Mouse (Mus musculus): ENCODE measurements around the gene Kif3c. TPM values are rescaled to one million over a fixed set of nuclear protein-coding genes. Genes with fewer than 3 reads are reported as not detected.

The Kif3c gene
- polyA plus RNA-seq, 1 experiment: 12.2 TPM

DNA sequence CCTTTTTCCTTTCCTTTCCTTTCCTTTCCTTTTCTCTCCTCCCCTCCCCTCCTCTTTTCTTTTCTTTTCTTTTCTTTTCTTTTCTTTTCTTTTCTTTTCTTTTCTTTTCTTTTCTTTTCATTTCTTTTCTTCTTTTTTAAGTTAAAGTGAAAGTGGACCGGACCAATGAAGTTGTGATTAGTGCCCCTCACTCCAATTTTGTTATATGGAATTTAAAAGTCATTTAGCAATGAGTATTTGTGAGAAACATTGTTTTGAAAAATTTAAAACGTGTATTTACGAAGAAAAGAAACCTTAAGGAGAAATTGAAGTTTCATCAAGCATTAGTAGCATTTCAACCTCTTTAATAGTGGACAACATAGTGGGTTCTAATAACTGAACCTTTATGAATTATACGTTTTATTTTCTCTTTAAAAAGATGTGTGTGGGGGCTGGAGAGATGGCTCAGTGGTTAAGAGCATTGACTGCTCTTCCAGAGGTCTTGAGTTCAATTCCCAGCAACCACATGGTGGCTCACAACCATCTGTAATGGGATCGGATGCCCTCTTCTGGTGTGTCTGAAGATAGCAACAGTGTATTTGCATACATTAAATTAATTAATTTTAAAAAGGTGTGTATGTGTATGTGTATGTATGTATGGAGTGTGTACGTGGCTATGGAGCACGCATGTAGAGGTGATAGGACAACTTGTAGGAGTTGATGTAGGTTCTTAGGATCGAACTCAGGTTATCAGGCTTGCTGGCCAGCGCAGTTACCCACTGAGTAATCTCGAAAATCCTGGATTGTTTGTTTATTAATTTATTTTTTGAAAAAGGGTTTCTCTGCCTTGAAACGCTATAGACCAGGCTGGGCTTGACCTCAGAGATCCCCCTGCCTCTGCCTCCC is 63.2 kb downstream of the Kif3c start:
- no peaks in the 10 kb centered on the region; the same call in 1 of the 2 replicates for H3K4me1 ChIP-seq (ENCODE audit: control insufficient read depth, insufficient read depth, low read length)
- H3K27ac ChIP-seq (ENCODE audit: insufficient read depth, low read length): no peak overlapping the region
- TF ChIP-seq CTCF (IDR thresholded peaks at IDR 0.05; ENCODE audit: borderline replicate concordance, insufficient read depth, low read length) (no peak), POLR2A (IDR thresholded peaks at IDR 0.05; ENCODE audit: low read depth, low read length) (no peak)
- H3K4me3 ChIP-seq (ENCODE audit: insufficient read depth, low read length): peak overlapping the region; percentile 91

DNA sequence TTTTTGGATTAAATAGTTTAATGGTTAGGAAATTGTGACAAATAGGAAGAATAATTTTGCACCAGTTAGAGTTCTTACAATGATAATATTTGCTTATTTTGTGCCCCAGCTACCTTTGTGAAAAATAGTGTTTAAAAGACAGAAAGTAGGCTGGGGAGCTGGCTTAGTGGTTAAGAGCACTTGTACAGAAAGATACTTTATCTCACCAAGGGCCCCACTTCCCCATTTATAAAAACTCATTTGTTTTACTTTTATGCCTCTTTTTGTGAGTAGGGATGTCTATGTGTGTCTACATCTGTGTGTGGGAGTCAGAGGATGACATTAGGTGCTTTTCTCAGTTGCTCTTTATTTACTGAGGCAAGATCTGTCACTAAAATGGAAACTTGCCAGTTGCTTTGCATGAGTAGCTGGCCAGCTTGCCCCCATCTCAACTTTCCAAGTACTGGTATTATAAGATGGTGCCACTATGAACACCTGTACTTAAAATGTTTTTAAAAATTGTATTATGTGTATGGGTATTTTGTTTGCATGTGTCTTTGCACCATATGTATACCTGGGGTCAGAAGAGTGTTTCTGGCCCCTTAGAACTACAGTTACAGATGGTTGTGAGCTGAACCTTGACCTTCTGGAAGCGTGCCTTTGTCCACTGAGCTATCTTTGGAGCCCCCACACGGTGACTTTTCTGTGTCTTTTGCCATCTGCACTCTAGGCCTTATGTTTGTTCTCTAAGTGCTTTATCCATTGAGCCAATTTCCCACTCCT is 64.9 kb downstream of the Kif3c start:
- TF ChIP-seq CTCF (IDR thresholded peaks at IDR 0.05; ENCODE audit: borderline replicate concordance, insufficient read depth, low read length): no peak
- TF ChIP-seq POLR2A (IDR thresholded peaks at IDR 0.05; ENCODE audit: low read depth, low read length): no peak
- no peaks in the 10 kb centered on the region; the same call in 1 of the 2 replicates for H3K4me1 ChIP-seq (ENCODE audit: control insufficient read depth, insufficient read depth, low read length)
- H3K27ac ChIP-seq (ENCODE audit: insufficient read depth, low read length): no peak overlapping the region
- H3K4me3 ChIP-seq (ENCODE audit: insufficient read depth, low read length): no peak overlapping the region

DNA sequence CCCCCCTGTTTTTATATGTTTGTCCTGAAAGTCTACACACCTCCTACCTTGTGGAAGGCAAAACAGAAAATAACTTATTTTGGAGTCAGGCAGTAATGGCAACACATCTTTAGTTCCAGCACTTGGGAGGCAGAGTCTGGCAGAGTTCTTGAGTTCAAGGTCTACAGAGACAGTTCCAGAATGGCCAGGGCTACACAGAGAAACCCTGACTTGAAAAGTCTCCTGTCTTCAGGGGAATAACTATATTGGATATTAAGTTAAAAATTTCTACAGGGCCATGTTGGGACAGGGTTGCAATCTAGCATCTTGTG is 65.5 kb downstream of the Kif3c start:
- Histone ChIP-seq H3K4me1 (ENCODE audit: control insufficient read depth, insufficient read depth, low read length) (no peaks in the 10 kb centered on the region), H3K27ac (ENCODE audit: insufficient read depth, low read length) (no peak overlapping the region), H3K4me3 (ENCODE audit: insufficient read depth, low read length) (no peak overlapping the region)
- TF ChIP-seq POLR2A (IDR thresholded peaks at IDR 0.05; ENCODE audit: low read depth, low read length): no peak
- no peak for TF ChIP-seq CTCF (IDR thresholded peaks at IDR 0.05; ENCODE audit: borderline replicate concordance, insufficient read depth, low read length)

DNA sequence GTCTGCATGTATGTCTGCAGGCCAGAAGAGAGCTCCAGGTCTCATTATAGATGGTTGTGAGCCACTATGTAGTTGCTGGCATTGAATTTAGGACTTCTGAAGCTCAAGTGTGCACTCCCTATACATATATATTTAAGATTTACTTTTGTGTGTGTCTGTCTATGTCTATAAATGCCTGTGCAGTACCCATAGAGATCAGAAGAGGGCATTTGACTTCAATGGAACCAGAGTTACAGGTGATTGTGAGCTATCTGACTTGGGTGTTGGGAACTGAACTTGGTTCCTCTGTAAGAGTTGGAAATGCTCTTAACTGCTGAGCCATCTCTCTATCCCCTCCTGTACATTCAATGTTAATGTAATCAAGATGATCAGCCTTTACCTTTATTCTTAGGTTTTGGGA is 66.1 kb downstream of the Kif3c start:
- Histone ChIP-seq H3K27ac (ENCODE audit: insufficient read depth, low read length) (no peak overlapping the region), H3K4me1 (ENCODE audit: control insufficient read depth, insufficient read depth, low read length) (no peaks in the 10 kb centered on the region), H3K4me3 (ENCODE audit: insufficient read depth, low read length) (no peak overlapping the region)
- TF ChIP-seq POLR2A (IDR thresholded peaks at IDR 0.05; ENCODE audit: low read depth, low read length) (no peak), CTCF (IDR thresholded peaks at IDR 0.05; ENCODE audit: borderline replicate concordance, insufficient read depth, low read length) (no peak)

DNA sequence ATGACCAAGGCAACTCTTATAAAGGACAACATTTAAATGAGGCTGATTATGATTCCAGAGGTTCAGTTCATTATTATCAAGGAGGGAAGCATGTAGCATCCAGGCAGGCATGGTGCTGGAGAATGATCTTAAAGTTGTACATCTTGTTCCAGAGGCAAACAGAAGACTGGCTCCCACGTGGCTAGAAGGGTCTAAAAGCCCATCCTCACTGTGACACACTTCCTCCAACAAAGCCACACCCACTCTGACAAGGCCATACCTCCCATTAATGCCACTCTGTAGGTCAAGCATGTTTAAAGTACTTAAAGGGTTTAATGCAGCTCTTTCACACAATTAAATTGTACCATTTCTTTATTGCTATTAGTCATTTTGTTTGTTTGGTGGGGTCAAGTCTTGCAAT is 68.8 kb downstream of the Kif3c start:
- Histone ChIP-seq H3K27ac (ENCODE audit: insufficient read depth, low read length) (no peak overlapping the region), H3K4me3 (ENCODE audit: insufficient read depth, low read length) (no peak overlapping the region), H3K4me1 (ENCODE audit: control insufficient read depth, insufficient read depth, low read length) (no peaks in the 10 kb centered on the region)
- TF ChIP-seq CTCF (IDR thresholded peaks at IDR 0.05; ENCODE audit: borderline replicate concordance, insufficient read depth, low read length): no peak
- TF ChIP-seq POLR2A (IDR thresholded peaks at IDR 0.05; ENCODE audit: low read depth, low read length): no peak

DNA sequence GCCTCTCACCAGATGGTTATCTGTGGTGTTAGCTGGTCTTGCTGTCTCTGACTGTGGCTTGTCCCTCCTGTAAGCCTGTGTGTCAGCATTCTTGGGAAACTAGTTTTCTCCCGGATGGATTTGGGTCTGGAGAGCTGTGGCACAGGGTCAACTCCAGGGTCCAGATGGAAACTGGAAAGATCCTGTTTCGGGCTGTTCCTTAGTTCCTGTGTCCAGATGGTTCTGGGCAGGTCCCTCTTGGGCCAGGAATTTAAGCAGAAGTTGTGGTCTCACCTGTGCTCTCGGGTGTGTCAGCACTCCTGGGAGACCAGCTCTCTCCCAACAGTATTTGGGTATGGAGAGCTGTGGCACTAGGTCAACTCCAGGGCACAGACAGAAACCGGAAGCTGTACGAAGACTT is 71.5 kb downstream of the Kif3c start:
- TF ChIP-seq CTCF (IDR thresholded peaks at IDR 0.05; ENCODE audit: borderline replicate concordance, insufficient read depth, low read length) (no peak), POLR2A (IDR thresholded peaks at IDR 0.05; ENCODE audit: low read depth, low read length) (no peak)
- Histone ChIP-seq H3K4me1 (ENCODE audit: control insufficient read depth, insufficient read depth, low read length) (no peaks in the 10 kb centered on the region), H3K4me3 (ENCODE audit: insufficient read depth, low read length) (no peak overlapping the region), H3K27ac (ENCODE audit: insufficient read depth, low read length) (no peak overlapping the region)

DNA sequence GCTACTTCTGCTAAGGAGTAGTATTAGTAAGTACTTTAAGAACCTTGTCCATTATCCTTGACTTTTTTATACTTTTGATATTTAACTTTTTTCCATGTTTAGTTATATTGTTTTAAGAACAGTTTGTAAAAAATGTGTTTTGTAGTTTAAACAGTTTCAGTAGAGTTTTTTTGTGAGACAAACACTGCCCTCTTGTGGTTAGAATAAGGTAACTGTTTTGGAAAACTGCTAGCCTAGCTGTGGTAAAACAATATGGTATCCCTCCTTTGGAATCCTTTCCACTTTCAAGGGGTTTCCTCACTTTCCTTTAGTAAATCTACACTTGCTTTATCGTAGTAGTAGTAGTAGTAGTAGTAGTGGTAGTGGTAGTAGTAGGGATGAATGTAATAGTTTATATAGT is 72.9 kb downstream of the Kif3c start:
- no peak overlapping the region for H3K4me3 ChIP-seq (ENCODE audit: insufficient read depth, low read length)
- H3K27ac ChIP-seq (ENCODE audit: insufficient read depth, low read length): no peak overlapping the region
- no peak for TF ChIP-seq POLR2A (IDR thresholded peaks at IDR 0.05; ENCODE audit: low read depth, low read length)
- TF ChIP-seq CTCF (IDR thresholded peaks at IDR 0.05; ENCODE audit: borderline replicate concordance, insufficient read depth, low read length): no peak
- H3K4me1 ChIP-seq (ENCODE audit: control insufficient read depth, insufficient read depth, low read length): no peaks in the 10 kb centered on the region

DNA sequence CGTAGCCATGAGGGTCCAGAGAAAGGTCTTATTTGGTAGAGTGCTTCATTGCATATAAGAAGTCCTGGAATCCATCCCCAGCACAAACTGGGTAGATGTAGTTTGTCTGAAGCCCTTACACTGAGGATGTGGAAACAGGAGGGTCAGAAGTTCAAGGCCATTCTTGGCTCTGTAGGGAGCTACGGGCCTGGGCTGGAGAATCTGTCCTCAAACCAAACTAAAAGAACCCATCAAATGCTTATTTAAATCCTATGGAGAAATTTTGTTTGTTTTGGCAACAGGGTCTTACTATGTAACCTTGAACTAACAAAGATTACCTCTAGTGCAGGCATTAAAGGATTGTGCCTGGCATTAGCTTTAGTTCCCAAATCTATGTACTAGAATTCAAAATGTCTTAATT is 76.0 kb downstream of the Kif3c start:
- H3K4me1 ChIP-seq (ENCODE audit: control insufficient read depth, insufficient read depth, low read length): no peaks in the 10 kb centered on the region

DNA sequence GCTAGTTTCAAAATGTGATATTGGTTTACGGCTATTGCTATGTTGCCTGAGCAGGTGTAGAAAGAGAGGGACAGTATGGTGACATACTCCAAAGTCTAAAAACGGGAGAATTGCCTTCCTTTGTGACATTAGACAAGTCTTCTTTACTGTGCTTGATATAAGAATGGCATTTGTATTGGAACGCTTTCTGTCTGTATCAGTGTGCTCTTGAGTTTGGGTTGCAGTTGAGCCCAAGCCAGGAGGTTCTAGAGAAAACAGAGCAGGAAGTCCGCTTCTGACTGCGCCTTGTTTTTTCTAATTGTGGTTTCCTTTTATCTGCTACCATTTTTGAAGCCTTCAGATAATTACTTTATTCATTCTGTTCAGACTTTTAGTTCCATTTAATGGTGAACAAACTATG is 76.4 kb downstream of the Kif3c start:
- Histone ChIP-seq H3K4me3 (ENCODE audit: insufficient read depth, low read length) (no peak overlapping the region), H3K27ac (ENCODE audit: insufficient read depth, low read length) (no peak overlapping the region), H3K4me1 (ENCODE audit: control insufficient read depth, insufficient read depth, low read length) (no peaks in the 10 kb centered on the region)
- TF ChIP-seq POLR2A (IDR thresholded peaks at IDR 0.05; ENCODE audit: low read depth, low read length) (no peak), CTCF (IDR thresholded peaks at IDR 0.05; ENCODE audit: borderline replicate concordance, insufficient read depth, low read length) (no peak)

More for the DNA sequence above, 76.0 kb downstream of the Kif3c start:
- no peak overlapping the region for H3K27ac ChIP-seq (ENCODE audit: insufficient read depth, low read length)
- H3K4me3 ChIP-seq (ENCODE audit: insufficient read depth, low read length): no peak overlapping the region
- TF ChIP-seq POLR2A (IDR thresholded peaks at IDR 0.05; ENCODE audit: low read depth, low read length) (no peak), CTCF (IDR thresholded peaks at IDR 0.05; ENCODE audit: borderline replicate concordance, insufficient read depth, low read length) (no peak)

DNA sequence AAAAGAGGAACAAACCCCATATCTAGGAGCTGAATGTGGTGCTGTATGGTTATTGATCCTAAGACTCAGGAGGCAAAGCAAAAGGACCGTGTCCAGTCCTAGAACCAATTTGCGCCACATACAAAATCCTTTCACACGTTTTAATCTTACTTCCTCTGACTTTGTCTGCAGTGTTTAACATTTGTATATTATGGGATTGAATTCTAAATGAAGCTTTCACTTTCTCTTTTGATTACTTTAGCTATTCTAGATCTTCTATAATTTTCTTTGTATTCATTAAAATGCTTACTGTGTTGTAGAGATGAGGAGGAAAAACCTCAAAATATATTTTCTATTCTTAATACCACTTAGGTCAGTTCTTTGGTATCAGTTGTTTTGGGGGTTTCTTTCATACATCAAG is 88.6 kb downstream of the Kif3c start:
- TF ChIP-seq POLR2A (IDR thresholded peaks at IDR 0.05; ENCODE audit: low read depth, low read length): no peak
- TF ChIP-seq CTCF (IDR thresholded peaks at IDR 0.05; ENCODE audit: borderline replicate concordance, insufficient read depth, low read length): no peak
- H3K27ac ChIP-seq (ENCODE audit: insufficient read depth, low read length): no peak overlapping the region
- H3K4me3 ChIP-seq (ENCODE audit: insufficient read depth, low read length): no peak overlapping the region
- H3K4me1 ChIP-seq (ENCODE audit: control insufficient read depth, insufficient read depth, low read length): no peaks in the 10 kb centered on the region

Other genes with a start within 250 kb of the Kif3c start
- 139 and 156 TPM in 2 replicates for gene Rab10, start 55.2 kb upstream of the Kif3c start, polyA plus RNA-seq (2011; ENCODE audit: insufficient read length, low read depth, missing spikeins)
- gene Asxl2, start 61.7 kb downstream of the Kif3c start, polyA plus RNA-seq (2011; ENCODE audit: insufficient read length, low read depth, missing spikeins): 25.8 and 32.2 TPM in 2 replicates
- gene Dtnb, start 207.2 kb downstream of the Kif3c start, polyA plus RNA-seq (2011; ENCODE audit: insufficient read length, low read depth, missing spikeins): 9.1 and 19.0 TPM in 2 replicates

All from embryonic fibroblast, embryonic 13.5 days (primary cell).